Mouse (Mus musculus) kidney, postnatal 0 days (tissue): ENCODE data around the gene Trim80. TPM values are rescaled to one million over a fixed set of nuclear protein-coding genes. Genes with fewer than 3 reads are reported as not detected.

Experiments
- ATAC-seq: fragments of 200-750 bp; cut with Nextera tagmentation; replicated peaks from 2 replicates; pipeline ENCODE4 v1.8.0; 2017; ENCODE audit warnings: low read depth, moderate number of reproducible peaks, moderate TSS enrichment, moderate library complexity; ENCODE audit not compliant: low FRiP score
- DNase-seq: peaks from one replicate; pipeline ENCODE4 v3.0.0-alpha.2; 2016; ENCODE audit warnings: low spot score
- H3K27ac ChIP-seq: fragments of 300-500 bp; sonication (generic); 2 replicates; pipeline ENCODE4 v1.5.1; 2014; ENCODE audit warnings: mild to moderate bottlenecking
- H3K27me3 ChIP-seq: fragments of 300-500 bp; sonication (generic); 2 replicates; pipeline ENCODE4 v1.6.1; 2014; ENCODE audit warnings: low read length, mixed read lengths; ENCODE audit not compliant: insufficient read depth
- H3K36me3 ChIP-seq: fragments of 300-500 bp; sonication (generic); 2 replicates; pipeline ENCODE4 v1.6.1; 2014; ENCODE audit warnings: low read length, mixed read lengths; ENCODE audit not compliant: insufficient read depth
- H3K4me1 ChIP-seq: fragments of 300-500 bp; sonication (generic); replicated peaks from 2 replicates; pipeline ENCODE4 v1.6.1; 2014; ENCODE audit warnings: antibody characterized with exemption, low read length, mixed read lengths; ENCODE audit not compliant: insufficient read depth
- H3K4me2 ChIP-seq: fragments of 300-500 bp; sonication (generic); 2 replicates; pipeline ENCODE4 v1.6.1; 2014; ENCODE audit warnings: mild to moderate bottlenecking, low read length, moderate library complexity, mixed read lengths
- H3K4me3 ChIP-seq: fragments of 300-500 bp; sonication (generic); replicated peaks from 2 replicates; pipeline ENCODE4 v1.5.1; 2014; ENCODE audit warnings: low read depth, low read length
- H3K9ac ChIP-seq: fragments of 300-500 bp; sonication (generic); 2 replicates; pipeline ENCODE4 v1.6.1; 2014; ENCODE audit warnings: low read depth, low read length
- H3K9me3 ChIP-seq: fragments of 300-500 bp; sonication (generic); replicated peaks from 2 replicates; pipeline ENCODE4 v1.6.1; 2016; ENCODE audit warnings: low read length, inconsistent platforms, mixed read lengths
- CTCF ChIP-seq: IDR thresholded peaks from 2 replicates; pipeline ENCODE4 v1.5.1; 2016; ENCODE audit warnings: antibody characterized with exemption, low read depth, mild to moderate bottlenecking, moderate library complexity
- WGBS: fragments of 180-500 bp; shearing (Covaris S2); extraction: QIAGEN DNeasy Blood & Tissue Kit; methylation state at CpG from one replicate; pipeline ENCODE4 v1.1.7; 2014; 5-methylcytosine and 5-hydroxymethylcytosine counted together
- polyA plus RNA-seq: library from polyadenylated mRNA; unstranded; fragments of >200 nt; fragmentation: Nextera tagmentation; extraction: Ambion mirVana; gene quantifications from 2 replicates; pipeline ENCODE4 v1.2.1, GENCODE M21; 2015

Trim80 gene
- polyA plus RNA-seq, 1 experiment from 2014 or later: 0.49 TPM

DNA sequence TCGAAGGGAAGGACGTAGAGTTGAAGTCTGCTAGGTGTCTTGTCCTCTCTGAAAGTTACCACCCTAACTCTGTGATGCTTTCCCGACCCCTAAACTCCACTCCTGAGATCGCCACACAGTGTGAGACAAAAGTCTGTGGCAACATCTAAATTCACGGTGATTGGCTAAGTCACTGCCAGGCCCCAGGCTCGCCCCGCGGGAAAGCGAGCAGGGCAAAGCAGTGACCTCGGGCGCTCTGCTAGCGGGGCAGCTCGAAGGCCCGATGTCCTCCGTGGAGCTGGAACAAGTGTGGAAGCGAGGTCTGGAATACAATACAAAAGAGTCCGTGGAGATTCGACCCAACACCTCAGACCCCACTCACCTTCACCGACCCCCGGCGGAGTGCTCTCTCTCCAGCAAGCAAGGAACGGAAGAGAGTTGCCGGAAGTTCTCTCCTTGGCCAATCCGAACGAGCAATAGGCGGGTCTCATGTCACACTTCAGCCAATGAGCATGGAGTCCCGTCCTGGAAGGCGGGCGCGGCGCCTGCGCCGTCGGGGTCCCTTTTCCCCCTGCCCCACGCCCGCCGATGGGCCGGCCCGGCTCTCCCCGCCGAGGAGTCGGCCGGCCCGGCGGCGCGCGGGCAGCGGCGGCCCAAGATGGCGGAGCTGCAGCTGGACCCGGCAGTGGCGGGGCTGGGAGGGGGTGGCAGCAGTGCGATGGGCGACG lies 20.7 kb upstream of the Trim80 start, which contains the start of the genes Atp5h and Kctd2:
Atp5h (minus strand) TSS at position 432 of the 707 bp plus-strand sequence.
Kctd2 (plus strand) TSS at position 598 of the 707 bp plus-strand sequence.
- Histone ChIP-seq H3K4me1 (peaks cover 13% of the 10 kb centered on the region; the same call in 1 of the 2 replicates), H3K27me3 (no peaks in the 10 kb centered on the region), H3K4me3 (peak within 1 kb of the TSS; percentile 98), H3K36me3 (peaks cover 13% of the 10 kb centered on the region; the same call in 1 of the 2 replicates), H3K4me2 (peak within 1 kb of the TSS; percentile 97), H3K9ac (peak within 1 kb of the TSS; percentile 95), H3K27ac (peak within 1 kb of the TSS; percentile 86), H3K9me3 (no peaks in the 10 kb centered on the region)
- TF ChIP-seq CTCF: no peak
- WGBS: under 1% methylated on average over 53 of the region's 56 CpGs
- peak; percentile 97 for ATAC-seq
- DNase-seq: peak; percentile 98

DNA sequence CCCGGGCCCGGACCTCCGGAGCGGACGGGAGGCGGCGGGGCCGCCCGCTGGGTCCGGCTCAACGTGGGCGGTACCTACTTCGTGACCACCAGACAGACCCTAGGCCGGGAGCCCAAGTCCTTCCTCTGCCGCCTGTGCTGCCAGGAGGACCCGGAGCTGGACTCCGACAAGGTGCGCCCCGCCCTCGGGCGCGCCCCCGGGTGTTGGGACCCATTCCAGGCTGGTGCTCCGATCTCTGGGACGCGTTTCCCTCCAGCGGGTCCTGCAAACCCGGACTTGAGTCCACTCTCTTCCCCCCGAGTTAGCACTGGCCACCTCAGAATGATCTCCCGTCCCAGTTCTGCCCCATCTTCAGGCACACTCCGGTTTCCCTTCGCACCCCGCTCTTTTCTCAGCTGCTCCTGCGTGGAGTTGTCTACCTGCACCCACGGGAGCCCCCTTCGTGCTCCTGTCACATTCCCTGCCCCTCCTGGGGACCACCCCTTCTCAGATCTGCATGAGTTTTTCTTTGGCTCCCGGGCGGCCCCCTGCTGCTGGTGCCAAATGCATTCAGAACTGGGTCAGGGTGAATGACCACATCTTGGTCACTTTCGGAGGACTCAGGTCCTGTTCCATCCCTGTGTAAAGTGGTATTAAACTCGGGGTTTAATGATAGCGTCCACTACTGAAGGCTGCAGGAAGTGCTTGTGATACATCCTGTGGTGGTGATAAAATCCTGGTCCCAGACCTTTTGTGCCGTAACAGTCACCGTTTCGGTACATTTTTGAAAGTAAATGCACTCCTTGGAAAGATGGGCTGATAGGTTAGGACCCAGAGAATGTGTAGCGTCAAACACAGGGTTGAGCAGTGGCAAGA lies 19.8 kb upstream of the Trim80 start:
- peak; percentile 69 for DNase-seq
- Histone ChIP-seq H3K36me3 (peaks cover 21% of the 10 kb centered on the region; the same call in 1 of the 2 replicates), H3K4me1 (peaks cover 13% of the 10 kb centered on the region; the same call in 1 of the 2 replicates), H3K27ac (peak overlapping the region; percentile 86), H3K4me2 (peak overlapping the region; percentile 97), H3K27me3 (no peaks in the 10 kb centered on the region), H3K9ac (peak overlapping the region; percentile 95), H3K4me3 (peak overlapping the region; percentile 98), H3K9me3 (no peaks in the 10 kb centered on the region)
- ATAC-seq: peak; percentile 67
- peak; percentile 14; the same call in 1 of the 2 replicates for TF ChIP-seq CTCF
- under 1% methylated on average over 45 of the region's 45 CpGs for WGBS

DNA sequence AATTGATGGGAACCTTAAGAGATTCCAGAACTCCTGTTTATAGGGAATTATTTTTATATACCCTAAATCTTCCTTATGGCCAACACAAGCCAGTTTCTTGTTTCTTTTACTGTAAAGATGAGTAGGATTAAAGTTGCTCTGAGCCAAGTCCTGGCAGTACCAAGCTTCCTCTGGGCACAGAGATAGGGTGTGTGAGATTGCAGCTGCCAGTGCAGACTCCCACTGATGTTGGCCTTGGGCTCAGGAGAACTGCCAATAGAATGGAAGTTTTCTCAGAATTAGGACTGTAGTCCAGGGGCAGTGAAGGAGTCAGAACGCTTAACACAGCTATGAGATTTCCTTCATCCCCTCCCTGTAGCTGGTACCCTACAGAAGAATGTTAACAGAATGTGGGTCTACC lies 19.0 kb upstream of the Trim80 start:
- peak overlapping the region; percentile 98; the same call in 1 of the 2 replicates for H3K4me3 ChIP-seq
- no peak for TF ChIP-seq CTCF
- no peak overlapping the region for H3K27ac ChIP-seq
- peaks cover 18% of the 10 kb centered on the region; the same call in 1 of the 2 replicates for H3K36me3 ChIP-seq
- H3K27me3 ChIP-seq: no peaks in the 10 kb centered on the region
- DNase-seq (no peak), ATAC-seq (no peak)
- H3K9me3 ChIP-seq: no peaks in the 10 kb centered on the region
- WGBS: 41% methylated on average over 1 of the region's 1 CpGs
- peak overlapping the region; percentile 97 for H3K4me2 ChIP-seq
- 0 out of 2 replicates have a peak overlapping the region, but pooled peaks have one; percentile 27 for H3K9ac ChIP-seq
- H3K4me1 ChIP-seq: peaks cover 13% of the 10 kb centered on the region; the same call in 1 of the 2 replicates

DNA sequence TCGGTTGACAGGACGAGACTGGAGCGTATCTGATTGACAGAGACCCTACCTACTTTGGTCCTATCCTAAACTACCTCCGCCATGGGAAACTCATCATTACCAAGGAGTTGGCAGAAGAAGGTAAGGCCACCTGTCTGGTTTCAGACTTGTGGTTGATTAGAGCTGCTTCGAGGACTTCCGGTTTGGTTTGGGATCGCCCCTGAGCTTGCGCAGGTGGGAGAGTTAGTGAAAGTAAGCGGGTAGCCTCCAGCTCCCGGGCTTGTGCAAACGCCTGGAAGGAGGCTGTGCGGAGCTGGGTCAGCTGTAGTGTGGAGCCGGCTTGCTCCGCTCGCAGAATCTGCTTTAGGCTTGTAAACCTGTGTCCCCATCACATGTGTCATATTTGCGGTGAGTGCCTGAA lies 18.4 kb upstream of the Trim80 start:
- 88% methylated on average over 16 of the region's 16 CpGs for WGBS
- no peak for ATAC-seq
- no peak overlapping the region for H3K9ac ChIP-seq
- no peaks in the 10 kb centered on the region for H3K27me3 ChIP-seq
- peaks cover 22% of the 10 kb centered on the region; the same call in 1 of the 2 replicates for H3K36me3 ChIP-seq
- no peak overlapping the region for H3K4me2 ChIP-seq
- TF ChIP-seq CTCF: no peak
- H3K27ac ChIP-seq: no peak overlapping the region
- no peak for DNase-seq
- H3K4me1 ChIP-seq: peaks cover 13% of the 10 kb centered on the region; the same call in 1 of the 2 replicates
- H3K9me3 ChIP-seq: no peaks in the 10 kb centered on the region
- no peak overlapping the region for H3K4me3 ChIP-seq

DNA sequence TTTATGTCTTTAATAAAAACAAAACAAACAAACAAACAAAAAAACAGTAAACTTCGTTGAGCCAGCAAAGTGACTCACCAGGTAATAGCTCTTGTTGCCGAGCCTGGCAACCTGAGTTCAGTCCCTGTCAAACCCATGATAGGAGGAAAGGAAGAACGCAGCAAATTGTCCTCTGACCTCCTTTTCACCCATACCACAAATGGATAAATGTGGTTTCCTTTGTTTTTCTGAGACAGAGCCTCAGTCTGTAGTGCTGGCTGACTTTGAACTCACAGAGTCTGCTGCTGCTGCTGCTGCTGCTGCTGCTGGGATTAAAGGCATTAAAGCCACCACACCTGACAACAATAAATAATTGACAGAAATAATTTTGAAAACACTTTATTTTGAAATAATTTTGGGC lies 17.3 kb upstream of the Trim80 start:
- Histone ChIP-seq H3K27ac (no peak overlapping the region), H3K36me3 (peaks cover 23% of the 10 kb centered on the region; the same call in 1 of the 2 replicates), H3K9ac (no peak overlapping the region), H3K9me3 (no peaks in the 10 kb centered on the region), H3K27me3 (no peaks in the 10 kb centered on the region), H3K4me3 (no peak overlapping the region), H3K4me1 (peaks cover 13% of the 10 kb centered on the region; the same call in 1 of the 2 replicates), H3K4me2 (no peak overlapping the region)
- WGBS: 83% methylated on average over 3 of the region's 3 CpGs
- DNase-seq (no peak), ATAC-seq (no peak)
- TF ChIP-seq CTCF: no peak

DNA sequence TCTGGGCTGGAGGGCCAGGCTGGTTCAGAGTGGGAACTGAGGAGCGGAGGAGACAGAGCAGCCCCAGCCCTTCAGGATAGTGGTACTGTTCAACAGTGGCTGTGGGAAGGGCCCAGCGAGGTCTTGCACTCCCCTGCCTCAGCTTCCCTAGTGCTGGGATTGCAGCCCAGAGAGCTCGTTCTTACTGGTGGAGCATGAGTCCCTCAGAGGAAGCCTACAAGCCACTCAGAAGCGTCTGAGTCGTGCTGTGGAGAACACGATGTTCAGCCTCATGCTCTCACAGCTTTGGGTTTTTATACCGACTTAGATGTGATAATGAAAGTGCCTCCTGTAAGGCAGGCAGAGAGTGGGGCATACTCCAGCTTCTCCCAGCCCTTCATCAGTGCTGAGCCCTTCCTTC lies 15.7 kb upstream of the Trim80 start:
- Histone ChIP-seq H3K4me3 (no peak overlapping the region), H3K36me3 (peaks cover 35% of the 10 kb centered on the region), H3K27me3 (no peaks in the 10 kb centered on the region), H3K27ac (no peak overlapping the region), H3K4me1 (peaks cover 8% of the 10 kb centered on the region; the same call in 1 of the 2 replicates), H3K9ac (no peak overlapping the region), H3K9me3 (no peaks in the 10 kb centered on the region), H3K4me2 (no peak overlapping the region)
- no peak for ATAC-seq
- WGBS: 83% methylated on average over 7 of the region's 7 CpGs
- no peak for DNase-seq
- no peak for TF ChIP-seq CTCF
